Mouse (Mus musculus): Measurements from ENCODE around the gene Fmo1. TPM values are rescaled to one million over a fixed set of nuclear protein-coding genes. Genes with fewer than 3 reads are reported as not detected.

Gene Fmo1
- polyA plus RNA-seq, 1 experiment: 7.1 TPM

Other genes starting within 250 kb of the Fmo1 start
- 5.1 and 5.6 TPM in 2 replicates for gene Myoc, start 227.5 kb downstream of the Fmo1 start, polyA plus RNA-seq (2012; rRNA removed)
- not detected in 2 replicates for gene Myocos, start 208.4 kb downstream of the Fmo1 start, polyA plus RNA-seq (2012; rRNA removed)
- gene Prrc2c, start 126.1 kb downstream of the Fmo1 start, polyA plus RNA-seq (2012; rRNA removed): 49.5 and 52.3 TPM in 2 replicates
- gene Fmo4, start 52.6 kb downstream of the Fmo1 start, polyA plus RNA-seq (2012; rRNA removed): 0.07 TPM in 1 of 2 replicates, not detected in the other
- 2.0 and 2.8 TPM in 2 replicates for gene Fmo2, start 32.1 kb upstream of the Fmo1 start, polyA plus RNA-seq (2012; rRNA removed)
- not detected in 2 replicates for gene Fmo6, start 70.9 kb upstream of the Fmo1 start, polyA plus RNA-seq (2012; rRNA removed)
- gene Fmo3, start 117.9 kb upstream of the Fmo1 start, polyA plus RNA-seq (2012; rRNA removed): not detected in 2 replicates
- gene Mroh9, start 219.1 kb upstream of the Fmo1 start, polyA plus RNA-seq (2012; rRNA removed): not detected in 2 replicates